Mouse (Mus musculus) megakaryocyte-erythroid progenitor cell, adult 5-6 weeks (primary cell): ENCODE measurements at regions not wholly inside any gene's neighbourhood (a gene's known extent, or its start where the extent isn't known, plus 50 kb on each side); places are given as distances from the start of the nearest gene placed in this dataset.

Experiments
- ATAC-seq: replicated peaks from 2 replicates; pipeline ENCODE4 v1.8.0; 2016; ENCODE audit warnings: mild to moderate bottlenecking, inconsistent platforms; ENCODE audit not compliant: severe bottlenecking, poor library complexity, low FRiP score, low TSS enrichment

- no peak for ATAC-seq
These were observed 674.2 kb downstream of the Rfpl4b start for GRCm38 (mm10) chr10:38147421-38147820.

GRCm38 (mm10) chr10:38139196-38139595 lies 682.4 kb downstream of the Rfpl4b start:
- no peak for ATAC-seq

- no peak for ATAC-seq
These were observed 699.5 kb downstream of the Rfpl4b start for GRCm38 (mm10) chr10:38121911-38122573.

GRCm38 (mm10) chr10:38118601-38119000 lies 703.0 kb downstream of the Rfpl4b start:
- no peak for ATAC-seq

- no peak for ATAC-seq
These were observed 705.1 kb downstream of the Rfpl4b start for GRCm38 (mm10) chr10:38116516-38116915.

- ATAC-seq: no peak
These were observed 707.4 kb downstream of the Rfpl4b start for GRCm38 (mm10) chr10:38114194-38114593.

GRCm38 (mm10) chr10:38108591-38108990 lies 713.0 kb downstream of the Rfpl4b start:
- ATAC-seq: no peak

GRCm38 (mm10) chr10:38103570-38103969 lies 718.0 kb downstream of the Rfpl4b start:
- ATAC-seq: no peak

- ATAC-seq: no peak
These were observed 743.1 kb downstream of the Rfpl4b start for GRCm38 (mm10) chr10:38078521-38078920.

GRCm38 (mm10) chr10:38072394-38072793 lies 749.2 kb downstream of the Rfpl4b start:
- ATAC-seq: no peak

GRCm38 (mm10) chr10:38059050-38059449 lies 762.5 kb downstream of the Rfpl4b start:
- ATAC-seq: no peak

- ATAC-seq: no peak
These were observed 811.1 kb downstream of the Rfpl4b start for GRCm38 (mm10) chr10:38010452-38010851.

- ATAC-seq: no peak
These were observed 825.7 kb downstream of the Rfpl4b start for GRCm38 (mm10) chr10:37995691-37996445.

GRCm38 (mm10) chr10:37988297-37989263 lies 833.0 kb downstream of the Rfpl4b start:
- ATAC-seq: no peak

GRCm38 (mm10) chr10:37978899-37979539 lies 840.3 kb upstream of the Marcks start:
- ATAC-seq: no peak

GRCm38 (mm10) chr10:37960051-37960450 lies 821.3 kb upstream of the Marcks start:
- no peak for ATAC-seq

- ATAC-seq: no peak
These were observed 776.1 kb upstream of the Marcks start for GRCm38 (mm10) chr10:37914780-37915179.

- ATAC-seq: no peak
These were observed 772.9 kb upstream of the Marcks start for GRCm38 (mm10) chr10:37911669-37912068.

GRCm38 (mm10) chr10:37908276-37908675 lies 769.6 kb upstream of the Marcks start:
- ATAC-seq: no peak
